10 mouse cellular contexts compared by ENCODE assay signal in genomic region chr4:136223549-136224239, GRCm38 (mm10). TPM values are rescaled to one million over a fixed set of nuclear protein-coding genes. Genes with fewer than 3 reads are reported as not detected.
DNase-seq lines count a peak whose midpoint lies in the region; ATAC-seq and TF ChIP-seq lines count a peak whose summit lies in the region.
"Had no signal": no experiment of that assay in that cellular context is flagged by ENCODE, and none has a peak within 500 bp of the region (broad histone marks: within the 10 kb centered on the region; RNA-seq: fewer than 3 reads in every experiment).

No protein-coding gene starts in this region.

- no peaks in the 10 kb centered on the region for H3K36me3 ChIP-seq in lung, postnatal 0 days (ENCODE audit: insufficient read depth, low read length)
- no peaks in the 10 kb centered on the region for H3K36me3 ChIP-seq in hindbrain, postnatal 0 days (ENCODE audit: insufficient read depth, low read length)
- H3K36me3 ChIP-seq in midbrain, postnatal 0 days (ENCODE audit: insufficient read depth, low read length): no peaks in the 10 kb centered on the region

- TF ChIP-seq CTCF in lung, postnatal 0 days (IDR thresholded peaks at IDR 0.05): peak; percentile 14; the same call in 1 of the 2 replicates
- peak; percentile 55 for TF ChIP-seq CTCF in hindbrain, postnatal 0 days (IDR thresholded peaks at IDR 0.05; ENCODE audit: low read depth)
- peak; percentile 57 for TF ChIP-seq CTCF in midbrain, postnatal 0 days (IDR thresholded peaks at IDR 0.05)

- no peak for TF ChIP-seq EP300 in lung, postnatal 0 days (IDR thresholded peaks at IDR 0.05)

- H3K27me3 ChIP-seq in lung, postnatal 0 days (replicated peaks; ENCODE audit: insufficient read depth, low read length): no peaks in the 10 kb centered on the region
- no peaks in the 10 kb centered on the region for H3K27me3 ChIP-seq in hindbrain, postnatal 0 days (ENCODE audit: insufficient read depth, low read length)
- H3K27me3 ChIP-seq in midbrain, postnatal 0 days (ENCODE audit: insufficient read depth, low read length): no peaks in the 10 kb centered on the region; the same call in 1 of the 2 replicates

- WGBS in lung, postnatal 0 days: 62% methylated on average over 13 of the region's 13 CpGs
- WGBS in hindbrain, postnatal 0 days: 49% methylated on average over 13 of the region's 13 CpGs
- WGBS in midbrain, postnatal 0 days: 49% methylated on average over 13 of the region's 13 CpGs

- DNase-seq in lung, postnatal 0 days (ENCODE audit: low spot score): no peak
- no peak for DNase-seq in lung, postnatal 14 days
- DNase-seq in hindbrain, postnatal 0 days (ENCODE audit: low spot score): peak; percentile 80
- DNase-seq in midbrain, postnatal 0 days (ENCODE audit: low spot score): peak; percentile 83
- DNase-seq in kidney, postnatal 14 days: no peak
- no peak for DNase-seq in ovary, postnatal 10 days (ENCODE audit: low spot score)
- DNase-seq: heart, adult 18-20 months; lung, adult 18-20 months had no signal

- no peak overlapping the region for H3K9ac ChIP-seq in lung, postnatal 0 days (replicated peaks; ENCODE audit: low read depth)
- H3K9ac ChIP-seq in hindbrain, postnatal 0 days (replicated peaks; ENCODE audit: low read length): 0 out of 2 replicates have a peak overlapping the region, but pooled peaks have one; percentile 5
- 0 out of 2 replicates have a peak overlapping the region, but pooled peaks have one; percentile 8 for H3K9ac ChIP-seq in midbrain, postnatal 0 days (replicated peaks; ENCODE audit: low read length, poor library complexity, severe bottlenecking)

- no peak overlapping the region for H3K4me3 ChIP-seq in lung, postnatal 0 days (ENCODE audit: low read depth, low read length)
- H3K4me3 ChIP-seq in hindbrain, postnatal 0 days (ENCODE audit: low read length): no peak overlapping the region
- H3K4me3 ChIP-seq in midbrain, postnatal 0 days (ENCODE audit: low read depth, low read length): no peak overlapping the region

- 0 out of 2 replicates have a peak, but pooled peaks cover 3% of the 10 kb centered on the region for H3K4me1 ChIP-seq in lung, postnatal 0 days (ENCODE audit: insufficient read depth, low read depth, low read length)
- H3K4me1 ChIP-seq in hindbrain, postnatal 0 days (ENCODE audit: insufficient read depth, low read length): peaks cover 22% of the 10 kb centered on the region
- H3K4me1 ChIP-seq in midbrain, postnatal 0 days (ENCODE audit: insufficient read depth, low read length): peaks cover 9% of the 10 kb centered on the region

- no peak overlapping the region for H3K27ac ChIP-seq in lung, postnatal 0 days (ENCODE audit: low read length)
- peak overlapping the region; percentile 74 for H3K27ac ChIP-seq in hindbrain, postnatal 0 days
- peak overlapping the region; percentile 72 for H3K27ac ChIP-seq in midbrain, postnatal 0 days (ENCODE audit: low read depth, low read length)

- H3K9me3 ChIP-seq in lung, postnatal 0 days (ENCODE audit: low read length): no peaks in the 10 kb centered on the region
- no peaks in the 10 kb centered on the region for H3K9me3 ChIP-seq in hindbrain, postnatal 0 days (ENCODE audit: low read length)
- H3K9me3 ChIP-seq in midbrain, postnatal 0 days (ENCODE audit: low read length): no peaks in the 10 kb centered on the region

- H3K4me2 ChIP-seq in lung, postnatal 0 days (replicated peaks; ENCODE audit: low read depth, low read length): no peak overlapping the region
- H3K4me2 ChIP-seq in hindbrain, postnatal 0 days (ENCODE audit: low read depth, low read length): no peak overlapping the region
- H3K4me2 ChIP-seq in midbrain, postnatal 0 days (ENCODE audit: low read depth, low read length, poor library complexity, severe bottlenecking): no peak overlapping the region

- ATAC-seq in lung, postnatal 0 days: no peak
- ATAC-seq in erythroblast, adult 5-6 weeks (replicated peaks; ENCODE audit: low FRiP score, poor library complexity, severe bottlenecking): 0 out of 2 replicates have a peak, but pooled peaks have one; percentile 16
- ATAC-seq in hindbrain, postnatal 0 days: peak; percentile 92
- peak; percentile 84 for ATAC-seq in midbrain, postnatal 0 days (ENCODE audit: low FRiP score)
- ATAC-seq in megakaryocyte, adult 5-6 weeks (ENCODE audit: poor library complexity, severe bottlenecking): no peak

RNA-seq across cellular contexts. Expression of gene Asap3, which starts 17.5 kb away (rescaled TPM):
- polyA plus RNA-seq in lung, postnatal 0 days (2015; fragmentation: Nextera tagmentation; extraction: Ambion mirVana): 5.4 and 5.5 TPM in 2 replicates
- 0.19 TPM in 1 of 2 replicates, not detected in the other for total RNA-seq in erythroblast, adult 5-6 weeks (2015; ENCODE audit: low replicate concordance)
- total RNA-seq in erythroblast, adult 5-6 weeks (2017; ENCODE audit: low replicate concordance): 0.43 TPM in 1 of 2 replicates, not detected in the other
- 9.1 and 10.5 TPM in 2 replicates for total RNA-seq in hindbrain, postnatal 0 days (2014; rRNA removed)
- polyA plus RNA-seq in hindbrain, postnatal 0 days (2015; fragmentation: Nextera tagmentation; extraction: Ambion mirVana): 4.1 TPM in 2 replicates
- total RNA-seq in midbrain, postnatal 0 days (2014; rRNA removed): 5.9 and 7.6 TPM in 2 replicates
- 3.7 and 4.1 TPM in 2 replicates for polyA plus RNA-seq in midbrain, postnatal 0 days (2015; fragmentation: Nextera tagmentation; extraction: Ambion mirVana)
- total RNA-seq in megakaryocyte, adult 5-6 weeks (2015): not detected in 2 replicates
- 0.04 TPM in 1 of 2 replicates, not detected in the other for total RNA-seq in megakaryocyte, adult 5-6 weeks (2017)

RNA-seq across cellular contexts. Expression of gene Tcea3, which starts 23.8 kb away (rescaled TPM):
- polyA plus RNA-seq in lung, postnatal 0 days (2015; fragmentation: Nextera tagmentation; extraction: Ambion mirVana): 26.8 and 29.1 TPM in 2 replicates
- total RNA-seq in erythroblast, adult 5-6 weeks (2015; ENCODE audit: low replicate concordance): not detected in 2 replicates
- not detected in 2 replicates for total RNA-seq in erythroblast, adult 5-6 weeks (2017; ENCODE audit: low replicate concordance)
- total RNA-seq in hindbrain, postnatal 0 days (2014; rRNA removed): 2.2 TPM in 1 of 2 replicates, not detected in the other
- 2.7 and 3.3 TPM in 2 replicates for polyA plus RNA-seq in hindbrain, postnatal 0 days (2015; fragmentation: Nextera tagmentation; extraction: Ambion mirVana)
- 0.66 and 1.1 TPM in 2 replicates for total RNA-seq in midbrain, postnatal 0 days (2014; rRNA removed)
- polyA plus RNA-seq in midbrain, postnatal 0 days (2015; fragmentation: Nextera tagmentation; extraction: Ambion mirVana): 2.7 and 3.1 TPM in 2 replicates
- total RNA-seq in megakaryocyte, adult 5-6 weeks (2015): 5.6 and 6.0 TPM in 2 replicates
- 3.5 and 7.2 TPM in 2 replicates for total RNA-seq in megakaryocyte, adult 5-6 weeks (2017)

RNA-seq across cellular contexts. Expression of gene E2f2, which starts 51.5 kb away (rescaled TPM):
- polyA plus RNA-seq in lung, postnatal 0 days (2015; fragmentation: Nextera tagmentation; extraction: Ambion mirVana): 17.8 and 19.1 TPM in 2 replicates
- 226 and 246 TPM in 2 replicates for total RNA-seq in erythroblast, adult 5-6 weeks (2015; ENCODE audit: low replicate concordance)
- 344 and 364 TPM in 2 replicates for total RNA-seq in erythroblast, adult 5-6 weeks (2017; ENCODE audit: low replicate concordance)
- total RNA-seq in hindbrain, postnatal 0 days (2014; rRNA removed): 3.5 and 3.7 TPM in 2 replicates
- polyA plus RNA-seq in hindbrain, postnatal 0 days (2015; fragmentation: Nextera tagmentation; extraction: Ambion mirVana): 2.3 and 2.4 TPM in 2 replicates
- total RNA-seq in midbrain, postnatal 0 days (2014; rRNA removed): 1.1 and 2.0 TPM in 2 replicates
- 0.46 and 0.50 TPM in 2 replicates for polyA plus RNA-seq in midbrain, postnatal 0 days (2015; fragmentation: Nextera tagmentation; extraction: Ambion mirVana)
- total RNA-seq in megakaryocyte, adult 5-6 weeks (2015): 78.1 and 107 TPM in 2 replicates
- 59.4 and 63.6 TPM in 2 replicates for total RNA-seq in megakaryocyte, adult 5-6 weeks (2017)

Comparison
In these comparisons a context has a peak if more than half of its experiments do, and no peak if none do; other contexts are left out.
1. ATAC-seq: peak in erythroblast, adult 5-6 weeks (single experiment), hindbrain, postnatal 0 days (single experiment) and midbrain, postnatal 0 days (single experiment); none in lung, postnatal 0 days (single experiment) and megakaryocyte, adult 5-6 weeks (single experiment).
2. DNase-seq: peak in hindbrain, postnatal 0 days (single experiment) and midbrain, postnatal 0 days (single experiment); none in lung, postnatal 0 days (single experiment), lung, postnatal 14 days (single experiment), kidney, postnatal 14 days (single experiment) and ovary, postnatal 10 days (single experiment).
3. RNA of gene E2f2, which starts 51.5 kb away (total RNA-seq): 226 to 364 TPM in erythroblast, adult 5-6 weeks and 59.4 to 107 TPM in megakaryocyte, adult 5-6 weeks; 3.5 to 3.7 TPM in hindbrain, postnatal 0 days and 1.1 to 2.0 TPM in midbrain, postnatal 0 days; every median in the first group is over 10 times any median in the second.
4. Peak in every context shown above with its lines, with median percentiles within 50 percentile points of each other: CTCF ChIP-seq.